Mouse (Mus musculus) layer of hippocampus, adult 9-10 months (tissue): ENCODE data around the gene Amdhd1.
A peak's percentile ranks its signal among the peaks of the same experiment; 100 is the strongest.
"Not testable (repeated sequence)": the region's sequence is repeated elsewhere in the genome, so short reads cannot be mapped to it uniquely, and the experiment has no call there.

ENCODE experiments used
- DNase-seq: peaks from one replicate; pipeline ENCODE4 v3.0.0; 2022; ENCODE audit warnings: low spot score

Amdhd1 gene

DNA sequence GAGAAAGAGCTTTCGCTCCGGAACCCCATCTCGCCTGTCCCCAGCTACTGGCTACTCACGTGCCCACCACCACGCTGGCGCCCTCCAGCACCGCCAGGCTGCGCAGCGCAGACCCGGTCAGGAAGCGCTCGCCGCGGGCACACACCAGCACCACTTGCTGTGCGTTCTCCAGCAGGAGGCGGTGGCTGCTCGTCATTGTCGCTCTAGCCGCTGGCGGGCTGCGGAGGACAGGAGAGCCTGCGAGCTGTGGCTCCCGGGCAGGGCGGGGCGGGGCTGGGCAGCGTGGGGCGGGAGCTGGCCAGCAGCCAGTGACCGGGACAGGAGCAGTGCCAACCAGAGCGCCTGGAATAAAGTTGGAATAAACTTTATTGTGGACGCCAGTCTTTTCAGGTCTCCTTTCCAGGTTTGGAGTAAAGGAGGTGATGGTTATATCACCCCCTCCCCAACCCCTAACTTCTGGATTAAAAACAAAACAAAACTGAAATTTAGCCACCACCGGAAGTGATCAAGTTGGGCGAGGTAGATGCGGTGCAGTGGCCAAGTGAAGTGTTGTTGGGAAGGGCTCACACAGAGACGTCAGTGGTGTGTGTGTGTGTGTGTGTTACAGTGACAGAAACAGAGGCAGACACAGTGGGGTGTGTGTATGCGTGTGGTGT, at the start of gene Amdhd1:
Gene Amdhd1 (minus strand): TSS at position 259 of the 656 bp plus-strand sequence.
- DNase-seq: no peak

DNA sequence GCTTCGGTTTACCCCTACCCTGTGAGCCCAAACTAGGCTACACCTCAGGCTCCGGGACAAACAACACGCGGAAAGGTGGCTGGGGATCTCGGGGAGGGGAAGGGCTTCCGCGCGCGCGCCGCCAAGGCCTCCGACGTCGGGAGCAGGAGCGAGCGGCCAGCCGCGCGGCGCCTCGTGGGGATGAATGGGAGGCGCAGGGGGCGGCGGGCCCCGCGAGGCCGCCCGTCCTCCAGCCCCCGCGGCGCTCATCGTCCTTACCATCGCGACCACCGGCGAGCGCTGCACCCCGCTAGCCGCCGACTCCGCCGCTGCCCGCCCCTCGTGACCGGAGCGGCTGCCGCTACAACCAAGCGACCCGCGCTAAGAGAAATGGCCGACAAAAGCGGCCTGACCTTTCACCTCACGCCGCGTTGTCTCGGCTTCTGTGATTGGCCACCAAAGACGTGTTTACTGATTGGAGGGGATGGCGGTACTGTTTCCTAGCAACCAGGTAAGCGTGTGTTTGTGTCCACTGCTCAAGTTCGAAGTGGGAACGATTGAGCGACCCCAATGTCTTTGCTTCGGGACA, 49.5 kb upstream of the Amdhd1 start, which contains the start of gene Snrpf:
Gene Snrpf (minus strand): TSS at position 426 of the 568 bp plus-strand sequence.
- peak; percentile 95 for DNase-seq

- DNase-seq: no peak
These were observed 49.0 kb upstream of the Amdhd1 start for GRCm38 (mm10) chr10:93588796-93589195.

GRCm38 (mm10) chr10:93577271-93577886, 37.5 kb upstream of the Amdhd1 start:
- peak; percentile 63 for DNase-seq

GRCm38 (mm10) chr10:93575960-93576359, 36.1 kb upstream of the Amdhd1 start:
- DNase-seq: no peak

DNA sequence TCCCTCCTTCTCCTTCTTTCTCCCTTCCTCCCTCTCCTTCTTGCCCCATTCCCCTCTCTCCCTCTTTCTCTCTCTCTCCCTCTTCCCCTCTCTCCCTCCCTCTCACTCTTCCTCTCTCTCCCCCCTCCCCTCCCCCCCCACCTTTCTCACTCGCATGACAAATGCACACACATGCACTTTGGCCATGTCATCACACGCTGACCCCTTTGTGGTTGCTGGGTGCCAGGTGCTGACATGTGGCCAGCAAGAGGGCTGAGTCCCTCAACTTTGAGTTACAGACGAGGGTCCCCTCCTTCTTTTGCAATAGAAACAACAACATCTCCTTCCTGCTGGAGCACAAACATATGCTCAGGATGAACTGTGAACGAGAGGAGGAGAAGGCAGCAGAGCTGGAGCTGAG, 35.1 kb upstream of the Amdhd1 start:
- DNase-seq: no peak

GRCm38 (mm10) chr10:93572209-93572608, 32.4 kb upstream of the Amdhd1 start:
- DNase-seq: no peak

DNA sequence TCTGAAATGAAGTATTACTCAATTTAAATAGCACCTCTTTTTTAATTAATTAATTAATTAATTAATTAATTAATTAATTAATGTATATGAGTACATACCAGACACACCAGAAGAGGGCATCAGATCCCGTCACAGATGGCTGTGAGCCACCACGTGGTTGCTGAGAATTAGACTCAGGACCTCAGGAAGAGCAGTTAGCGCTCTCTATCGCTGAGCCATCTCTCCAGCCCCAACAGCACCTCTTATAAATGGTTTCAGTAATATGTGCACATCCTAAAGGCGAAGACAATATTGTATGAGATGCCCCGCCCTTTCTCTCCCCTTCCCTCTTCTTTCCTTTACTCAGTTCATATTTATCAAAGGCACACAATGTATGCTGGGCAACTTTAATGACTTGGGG, 28.8 kb upstream of the Amdhd1 start:
- no peak for DNase-seq

DNA sequence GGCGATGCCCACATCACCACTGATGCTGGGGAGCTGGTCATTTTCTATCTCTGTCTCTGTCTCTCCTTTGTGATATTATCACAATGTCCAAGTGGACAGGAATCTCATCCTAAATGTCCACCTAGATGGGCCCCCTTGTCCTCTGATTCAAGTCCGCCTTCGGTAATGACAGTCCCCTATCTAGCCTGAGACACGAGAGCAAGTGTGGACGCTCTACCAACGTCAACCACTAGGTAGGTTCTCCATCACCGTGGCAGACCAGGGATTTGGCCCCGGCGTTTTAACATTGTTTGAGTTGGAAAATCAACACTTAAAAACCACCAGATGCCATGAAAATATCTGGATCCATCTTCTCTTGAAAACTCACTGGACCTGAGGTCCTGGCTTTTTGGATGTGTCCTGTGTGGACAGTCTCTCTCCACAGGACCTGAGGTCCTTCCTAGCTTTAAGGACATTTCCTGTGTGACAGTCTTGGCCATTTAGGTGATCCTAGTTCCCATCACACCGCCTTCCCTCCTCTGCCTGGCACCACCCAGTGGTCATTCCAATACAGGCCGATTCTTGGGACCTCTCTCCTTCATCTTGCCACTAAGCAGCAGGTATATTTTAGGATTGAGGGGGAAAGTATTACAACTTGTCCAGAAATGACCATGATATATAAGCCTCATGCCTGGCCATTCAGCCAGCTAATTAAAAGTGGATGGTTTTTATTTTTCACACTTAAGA, 28.2 kb upstream of the Amdhd1 start:
- no peak for DNase-seq

- no peak for DNase-seq
These were observed 27.2 kb upstream of the Amdhd1 start for GRCm38 (mm10) chr10:93567066-93567465.

- no peak for DNase-seq
These were observed 24.8 kb upstream of the Amdhd1 start for GRCm38 (mm10) chr10:93564518-93565090.

GRCm38 (mm10) chr10:93559786-93560185, 20.0 kb upstream of the Amdhd1 start:
- no peak for DNase-seq

GRCm38 (mm10) chr10:93557971-93558370, 18.1 kb upstream of the Amdhd1 start:
- DNase-seq: not testable (repeated sequence)

DNA sequence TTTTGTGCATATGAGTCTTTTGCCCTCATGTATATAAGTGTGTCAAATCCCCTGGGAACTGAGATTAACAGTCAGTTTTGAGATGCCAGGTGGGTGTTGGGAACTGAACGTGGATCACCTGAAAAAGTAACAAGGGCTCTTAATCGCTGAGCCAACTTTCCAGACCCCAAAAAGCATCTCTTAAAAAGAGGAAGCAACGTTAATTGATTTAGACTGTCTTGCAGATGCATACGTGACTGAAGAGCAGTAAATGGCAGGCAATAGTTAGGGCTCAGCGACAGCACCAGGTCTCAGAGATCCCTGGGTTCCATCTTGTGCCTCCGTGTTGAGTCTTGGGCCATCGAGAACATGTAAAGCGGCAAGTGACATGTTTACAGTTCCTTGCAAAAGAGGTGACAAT, 12.8 kb upstream of the Amdhd1 start:
- DNase-seq: no peak

GRCm38 (mm10) chr10:93549821-93550220, 10.0 kb upstream of the Amdhd1 start:
- DNase-seq: no peak

DNA sequence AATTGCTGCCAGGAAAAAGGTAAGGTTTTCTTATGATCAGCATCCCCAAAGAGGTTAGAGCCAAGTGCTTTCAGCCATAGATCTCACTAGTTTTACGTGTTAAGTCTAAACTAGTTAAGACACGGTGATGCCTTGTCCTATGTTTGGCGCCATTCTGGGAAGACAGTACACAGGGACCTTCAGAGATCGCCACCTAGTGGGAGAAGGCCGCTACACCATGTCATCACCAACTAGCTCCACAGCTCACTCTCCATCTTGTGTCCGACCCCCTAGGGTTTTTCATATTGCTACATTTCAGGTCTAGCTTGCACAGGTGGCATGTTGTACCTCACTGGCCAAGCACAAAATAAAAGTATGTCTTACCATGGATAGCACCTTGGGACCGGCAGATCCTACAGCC, 9.2 kb upstream of the Amdhd1 start:
- DNase-seq: peak; percentile 52

GRCm38 (mm10) chr10:93547741-93548270, 8.0 kb upstream of the Amdhd1 start:
- DNase-seq: no peak

- DNase-seq: no peak
These were observed 4.3 kb upstream of the Amdhd1 start for GRCm38 (mm10) chr10:93544172-93544571.

DNA sequence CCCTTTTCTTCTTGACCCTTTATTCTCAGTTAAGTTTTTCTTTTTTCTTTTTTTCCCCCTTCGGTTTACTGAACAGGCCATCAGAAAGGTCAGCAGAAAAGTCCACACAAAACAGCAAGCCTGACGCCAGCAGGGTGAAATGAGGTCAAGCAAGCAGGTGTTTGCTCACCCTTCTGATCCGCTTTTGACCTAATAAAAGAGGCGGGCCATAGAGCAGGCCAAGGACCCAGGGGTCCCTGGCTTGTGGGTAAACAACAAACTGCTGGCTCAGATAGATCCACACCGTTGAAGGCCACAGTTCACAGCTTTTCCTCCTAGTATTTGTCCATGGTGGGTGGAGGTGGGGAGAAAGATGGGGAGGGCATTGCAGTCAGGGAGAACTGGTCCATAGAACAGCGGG, 3.3 kb upstream of the Amdhd1 start:
- no peak for DNase-seq

- DNase-seq: no peak
These were observed 2.5 kb upstream of the Amdhd1 start for GRCm38 (mm10) chr10:93542356-93542755.

DNA sequence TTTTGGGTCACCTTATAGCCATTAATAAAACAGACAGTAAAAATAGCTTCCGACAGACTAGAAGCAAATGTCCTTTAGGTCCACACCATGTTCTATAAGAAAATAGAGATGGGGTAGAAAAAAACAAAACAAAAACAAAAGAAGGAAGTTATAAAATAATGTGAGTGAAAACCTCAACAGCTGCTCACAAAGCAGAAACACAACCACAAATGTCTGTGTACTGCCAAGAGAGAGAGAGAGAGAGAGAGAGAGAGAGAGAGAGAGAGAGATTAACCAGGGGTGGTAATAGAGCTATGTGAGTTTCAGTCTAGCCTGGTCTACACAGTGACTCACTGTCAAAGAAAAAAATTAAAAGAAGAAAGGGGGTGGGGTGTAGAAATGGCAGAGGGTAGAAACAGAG, 1.8 kb upstream of the Amdhd1 start:
- DNase-seq: no peak
